Mouse (Mus musculus): ENCODE results near the gene Dock2. TPM values are rescaled to one million over a fixed set of nuclear protein-coding genes. Genes with fewer than 3 reads are reported as not detected.
"Not testable (repeated sequence)": the region's sequence is repeated elsewhere in the genome, so short reads cannot be mapped to it uniquely, and the experiment has no call there.

Dock2 gene
- total RNA-seq (2021), result 1 to 10 TPM; 3.0 to 5.8 TPM
- long read RNA-seq, experiment 1, full-length matches to known transcripts, result 1 of 3 reads
- long read RNA-seq, experiment 1, partial matches to known transcripts, result 1 of 3 reads
- long read RNA-seq, experiment 1, other reads (novel, unspliced or antisense), result 1 of 3 reads
- long read RNA-seq, experiment 2, result 0 reads

GRCm38 (mm10) chr11:34783587-34784043 lies at the start of gene Dock2:
Gene Dock2, minus strand, starts transcription at chr11:34783892.
- intact Hi-C loops (cut with DNase I), result no loop called here
- peak in 1 of 2 experiments; percentile 9 for DNase-seq

GRCm38 (mm10) chr11:34832678-34833077 lies 49.0 kb upstream of the Dock2 start:
- no peak for DNase-seq
- intact Hi-C loops (cut with DNase I), result loop anchor here (5.0 kb wide), 1 partner anchor 860 kb away; no protein-coding TSS in a partner anchor

GRCm38 (mm10) chr11:34827803-34828202 lies 44.1 kb upstream of the Dock2 start:
- DNase-seq, result no peak
- intact Hi-C loops (cut with DNase I), result no loop called here

DNA sequence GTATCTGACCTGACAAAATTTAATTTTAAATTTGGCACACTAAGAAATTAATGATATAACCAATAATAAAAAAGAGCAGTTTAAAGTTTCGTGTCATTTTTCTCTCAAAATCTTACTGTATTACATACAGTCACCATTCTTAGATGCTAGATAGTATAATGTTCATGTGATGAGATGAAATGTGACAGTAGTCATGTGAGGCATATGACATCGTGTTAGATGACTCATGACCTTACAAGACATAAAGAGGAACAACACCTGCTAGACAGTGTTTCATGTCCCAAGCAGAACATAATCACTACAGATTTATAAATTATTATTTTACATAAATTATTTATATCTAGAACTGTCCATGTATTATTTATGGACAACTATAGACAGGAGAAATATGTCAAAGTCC lies 43.2 kb upstream of the Dock2 start:
- DNase-seq, result no peak
- intact Hi-C loops (cut with DNase I), result no loop called here

DNA sequence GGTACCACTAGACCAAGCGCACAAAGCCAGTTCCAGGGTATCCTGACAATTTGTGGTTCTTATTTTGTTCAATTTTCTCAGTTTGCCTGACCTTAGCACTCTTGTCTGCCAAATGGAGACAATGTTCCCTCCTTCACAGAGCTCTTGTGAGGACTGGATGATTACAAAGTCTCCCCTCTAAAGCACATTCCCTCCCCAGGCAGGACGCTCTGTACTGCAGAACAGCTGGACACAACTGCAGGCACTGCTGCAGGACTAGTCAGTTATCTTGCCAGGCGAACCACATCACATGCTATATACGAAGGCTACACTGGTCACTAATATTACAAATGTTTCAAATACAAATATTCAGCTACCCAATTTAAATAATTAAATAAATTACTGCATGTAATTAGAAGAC lies 41.1 kb upstream of the Dock2 start:
- intact Hi-C loops (cut with DNase I), result no loop called here
- DNase-seq, result no peak

- DNase-seq, result peak in 1 of 2 experiments; percentile 10
- intact Hi-C loops (cut with DNase I), result loop anchor here (2.0 to 10.0 kb wide), 3 partner anchors 502 to 670 kb away; no protein-coding TSS in a partner anchor
Measured at GRCm38 (mm10) chr11:34814767-34815166, 31.1 kb upstream of the Dock2 start.

GRCm38 (mm10) chr11:34814319-34814718 lies 30.6 kb upstream of the Dock2 start:
- intact Hi-C loops (cut with DNase I), result loop anchor here (2.0 to 10.0 kb wide), 2 partner anchors 502 to 670 kb away; no protein-coding TSS in a partner anchor
- DNase-seq, result no peak

- intact Hi-C loops (cut with DNase I); DNase-seq: not testable (repeated sequence)
Measured at GRCm38 (mm10) chr11:34805026-34805425, 21.3 kb upstream of the Dock2 start.

DNA sequence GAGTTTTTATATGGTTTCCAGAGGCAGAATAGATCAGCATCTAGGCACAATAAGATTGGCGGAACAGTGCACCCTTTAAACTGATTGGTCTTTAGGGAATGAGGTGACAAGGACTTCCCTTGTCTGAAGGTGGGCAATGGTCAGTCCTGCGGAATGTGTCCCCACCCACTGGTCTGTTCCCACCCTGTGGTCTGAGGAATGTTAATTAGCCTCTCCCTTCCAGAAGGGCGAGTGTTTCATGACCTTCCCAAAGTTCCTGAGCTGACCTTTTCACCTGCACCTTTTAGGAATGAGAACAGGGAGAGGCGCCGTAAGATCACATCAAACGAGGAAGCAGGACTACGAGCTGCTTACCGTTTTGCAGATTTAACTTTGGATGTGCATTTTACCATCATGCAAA lies 14.4 kb upstream of the Dock2 start:
- DNase-seq; intact Hi-C loops (cut with DNase I): not testable (repeated sequence)

GRCm38 (mm10) chr11:34796097-34796496 lies 12.4 kb upstream of the Dock2 start:
- intact Hi-C loops (cut with DNase I), result no loop called here

GRCm38 (mm10) chr11:34791872-34792271 lies 8.2 kb upstream of the Dock2 start:
- intact Hi-C loops (cut with DNase I), result no loop called here

More at GRCm38 (mm10) chr11:34796097-34796496, 12.4 kb upstream of the Dock2 start:
- DNase-seq, result peak in 1 of 2 experiments; percentile 10

GRCm38 (mm10) chr11:34784864-34785263 lies 1.2 kb upstream of the Dock2 start:
- intact Hi-C loops (cut with DNase I), result no loop called here
- DNase-seq, result no peak

More at GRCm38 (mm10) chr11:34791872-34792271, 8.2 kb upstream of the Dock2 start:
- DNase-seq, result no peak

GRCm38 (mm10) chr11:34782516-34783430 lies 919 bp downstream of the Dock2 start:
- no peak for DNase-seq
- intact Hi-C loops (cut with DNase I), result no loop called here

DNA sequence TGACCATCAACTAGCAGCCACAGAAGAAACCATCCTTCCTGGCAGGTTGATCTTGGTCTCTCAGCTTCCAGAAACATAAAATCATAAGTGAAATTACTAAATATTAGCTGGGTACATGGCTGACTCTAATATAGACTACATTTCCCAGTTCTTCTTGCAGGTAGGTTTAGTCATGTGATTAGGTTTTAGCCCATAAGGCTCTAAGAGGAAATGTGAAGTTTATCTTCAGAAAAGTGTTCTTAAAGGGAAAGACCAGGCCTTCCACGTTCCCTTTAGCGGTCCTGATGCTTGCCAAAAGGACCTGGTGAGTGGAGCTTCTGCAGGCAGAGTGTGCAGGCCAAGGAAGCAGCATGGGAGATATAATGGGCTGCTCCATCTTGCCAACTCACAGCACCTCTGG lies 2.9 kb downstream of the Dock2 start:
- no peak for DNase-seq
- intact Hi-C loops (cut with DNase I), result no loop called here

GRCm38 (mm10) chr11:34779966-34780365 lies 3.7 kb downstream of the Dock2 start:
- intact Hi-C loops (cut with DNase I), result no loop called here
- DNase-seq, result no peak

DNA sequence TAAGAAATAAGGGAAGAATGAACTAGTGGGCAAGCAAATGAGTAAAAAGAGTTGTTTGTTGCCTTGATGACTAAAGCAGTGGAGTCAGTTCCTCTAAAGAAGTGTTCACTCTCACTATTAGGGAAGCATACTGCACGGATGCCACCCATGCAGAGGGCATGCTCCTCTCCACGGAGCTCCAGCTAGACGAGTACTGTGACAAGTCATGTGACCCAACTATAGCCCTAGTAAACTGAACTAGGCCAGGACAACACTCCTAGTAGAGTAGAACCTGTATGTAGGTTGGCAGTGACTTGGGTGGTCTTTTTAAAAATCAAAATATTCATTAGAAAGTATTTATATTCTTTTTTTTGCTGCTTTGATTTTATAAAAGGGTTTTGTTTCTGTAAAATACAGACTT lies 5.3 kb downstream of the Dock2 start:
- intact Hi-C loops (cut with DNase I), result no loop called here
- DNase-seq, result no peak

DNA sequence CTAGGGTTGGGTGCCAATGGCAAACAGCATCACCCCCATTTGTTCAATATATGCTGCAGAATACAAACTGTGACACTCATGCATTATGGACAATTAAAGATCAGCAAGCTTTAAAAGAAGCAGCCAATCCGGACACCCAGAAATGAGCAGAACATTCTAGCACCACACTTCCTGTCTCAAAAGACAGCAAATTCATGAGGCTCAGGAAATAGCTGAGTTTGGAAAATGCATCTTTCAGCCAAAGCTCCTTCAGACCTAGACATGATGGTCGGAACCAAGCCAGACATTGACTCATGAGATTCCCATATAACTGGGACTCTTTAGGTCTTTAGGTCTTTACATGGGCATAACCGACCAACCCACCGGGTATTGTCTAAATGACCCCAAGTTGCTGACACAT lies 6.2 kb downstream of the Dock2 start:
- no peak for DNase-seq
- intact Hi-C loops (cut with DNase I), result no loop called here

DNA sequence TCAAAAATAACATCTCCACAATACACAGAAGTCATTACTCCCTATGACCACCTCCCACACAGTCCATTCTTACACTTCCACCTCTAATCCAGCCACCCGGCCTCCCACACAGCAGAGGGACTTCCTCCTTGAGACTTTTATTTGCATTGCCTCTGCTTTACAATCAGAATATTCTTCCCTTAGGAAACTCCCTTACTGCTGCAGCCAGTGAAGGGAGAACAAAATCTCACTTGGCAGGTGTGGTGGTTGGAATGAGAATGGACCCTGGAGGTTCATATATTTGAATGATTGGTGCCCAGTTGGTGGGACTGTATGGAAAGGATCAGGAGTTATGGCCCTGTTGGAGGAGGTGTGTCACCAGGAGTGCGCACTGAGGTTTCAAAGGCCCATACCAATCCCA lies 7.6 kb downstream of the Dock2 start:
- intact Hi-C loops (cut with DNase I), result no loop called here
- DNase-seq, result no peak

- DNase-seq, result no peak
- intact Hi-C loops (cut with DNase I), result no loop called here
Measured at GRCm38 (mm10) chr11:34774636-34775035, 9.1 kb downstream of the Dock2 start.

DNA sequence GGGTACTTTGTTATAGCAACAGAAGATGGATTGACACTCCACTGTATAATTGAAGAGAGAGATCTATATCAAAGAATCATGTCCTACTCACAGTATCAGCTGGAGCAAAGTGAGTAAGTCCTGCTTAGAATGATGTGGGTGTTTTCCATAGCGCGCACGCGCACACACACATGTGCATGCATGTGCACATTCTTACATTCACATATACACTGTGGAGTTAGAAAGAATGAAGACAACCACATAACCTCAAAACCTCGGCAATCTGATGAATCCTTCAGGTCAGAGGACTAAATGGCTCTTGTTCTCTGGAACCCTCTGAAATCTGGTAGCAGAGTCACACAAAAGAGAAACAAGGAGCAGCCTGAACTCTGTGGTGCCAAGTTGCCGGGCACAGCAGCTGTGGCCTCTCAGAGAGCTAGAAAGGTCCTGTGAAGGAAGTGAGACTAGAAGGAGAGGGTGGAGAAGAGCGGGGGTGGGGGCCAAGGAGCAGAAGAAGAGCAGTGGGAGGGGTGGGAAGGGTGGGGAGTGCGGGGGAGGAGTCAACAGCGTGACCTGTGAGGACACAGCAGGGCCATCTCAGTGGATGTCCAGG lies 10.3 kb downstream of the Dock2 start:
- intact Hi-C loops (cut with DNase I), result no loop called here
- DNase-seq, result no peak

Measured in heart, postnatal 14 days (tissue).